36 mouse cellular contexts compared by ENCODE assay signal in the genomic region with DNA sequence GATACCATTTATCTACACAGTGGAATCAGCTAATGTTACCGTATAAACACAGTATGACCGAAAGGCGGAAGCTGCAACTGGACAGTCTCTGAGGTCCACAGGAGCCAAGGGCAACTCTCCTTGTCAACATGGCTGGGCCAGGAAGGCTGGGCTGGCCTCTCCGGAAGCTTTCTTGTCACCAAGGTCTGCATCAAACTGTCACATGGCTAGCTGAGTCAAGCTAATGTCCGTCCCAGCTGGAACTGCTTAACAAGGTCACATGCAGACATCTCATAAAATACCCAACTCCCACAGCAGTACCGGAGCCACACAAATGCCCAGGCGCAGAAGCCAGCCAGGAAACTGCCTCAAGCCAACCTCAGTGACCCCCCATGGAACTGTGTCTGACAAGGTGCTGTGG. TPM values are rescaled to one million over a fixed set of nuclear protein-coding genes. Genes with fewer than 3 reads are reported as not detected.
DNase-seq lines count a peak whose midpoint lies in the region; ATAC-seq and TF ChIP-seq lines count a peak whose summit lies in the region.
"Had no signal": no experiment of that assay in that cellular context is flagged by ENCODE, and none has a peak within 500 bp of the region (broad histone marks: within the 10 kb centered on the region; RNA-seq: fewer than 3 reads in every experiment).

No protein-coding gene starts in this region.

- 66% methylated on average over 7 of the region's 7 CpGs for WGBS in heart, adult 2 months
- WGBS in heart, embryonic 12.5 days: 83% methylated on average over 7 of the region's 7 CpGs
- WGBS in midbrain, embryonic 11.5 days: 94% methylated on average over 7 of the region's 7 CpGs
- 94% methylated on average over 7 of the region's 7 CpGs for WGBS in midbrain, embryonic 15.5 days
- WGBS in lung, adult 2 months: 79% methylated on average over 7 of the region's 7 CpGs

- H3K4me2 ChIP-seq in heart, embryonic 12.5 days: no peak overlapping the region
- H3K4me2 ChIP-seq in midbrain, embryonic 11.5 days: no peak overlapping the region
- H3K4me2 ChIP-seq in midbrain, embryonic 15.5 days: no peak overlapping the region
- H3K4me2 ChIP-seq: embryonic facial prominence, embryonic 15.5 days; forebrain, embryonic 12.5 days; heart, embryonic 15.5 days; hindbrain, embryonic 14.5 days; liver, embryonic 15.5 days; lung, embryonic 15.5 days; midbrain, embryonic 12.5 days; neural tube, embryonic 13.5 days had no signal

- TF ChIP-seq POLR2A in heart, adult 2 months (IDR thresholded peaks at IDR 0.05; ENCODE audit: insufficient read depth, low read depth, low read length): no peak; the same call in 1 of the 2 replicates
- no peak for TF ChIP-seq POLR2A in lung, adult 2 months (IDR thresholded peaks at IDR 0.05; ENCODE audit: borderline replicate concordance, extremely low read depth, low read depth, low read length)

- no peak for TF ChIP-seq EP300 in heart, adult 2 months (IDR thresholded peaks at IDR 0.05; ENCODE audit: insufficient read depth, low read depth, low read length)

- H3K27me3 ChIP-seq in heart, adult 2 months (ENCODE audit: control insufficient read depth, insufficient read depth, low read length): no peaks in the 10 kb centered on the region
- H3K27me3 ChIP-seq in heart, embryonic 12.5 days (replicated peaks): peaks cover 10% of the 10 kb centered on the region; the same call in 1 of the 2 replicates
- no peaks in the 10 kb centered on the region for H3K27me3 ChIP-seq in midbrain, embryonic 11.5 days (ENCODE audit: control insufficient read depth, insufficient read depth, low read length)
- H3K27me3 ChIP-seq in midbrain, embryonic 15.5 days (replicated peaks): no peaks in the 10 kb centered on the region
- H3K27me3 ChIP-seq: CH12.LX; embryonic facial prominence, embryonic 15.5 days; forebrain, embryonic 12.5 days; heart, embryonic 15.5 days; liver, embryonic 15.5 days; lung, embryonic 15.5 days; midbrain, embryonic 12.5 days; neural tube, embryonic 13.5 days had no signal

- TF ChIP-seq CTCF in heart, adult 2 months (IDR thresholded peaks at IDR 0.05): no peak
- no peak for TF ChIP-seq CTCF in lung, adult 2 months (IDR thresholded peaks at IDR 0.05; ENCODE audit: insufficient read depth, low read length)

- H3K36me3 ChIP-seq in heart, adult 2 months (ENCODE audit: control insufficient read depth, insufficient read depth, low read length): no peaks in the 10 kb centered on the region
- H3K36me3 ChIP-seq in heart, embryonic 12.5 days: peaks cover 59% of the 10 kb centered on the region
- peaks cover 22% of the 10 kb centered on the region for H3K36me3 ChIP-seq in midbrain, embryonic 11.5 days (ENCODE audit: control insufficient read depth, insufficient read depth, low read length)
- H3K36me3 ChIP-seq in midbrain, embryonic 15.5 days (replicated peaks): peaks cover 44% of the 10 kb centered on the region

- peak in 1 of 2 experiments; percentile 29 for DNase-seq in heart, adult 2 months
- DNase-seq in midbrain, embryonic 11.5 days (ENCODE audit: low spot score, missing footprints): peak; percentile 69
- peak; percentile 44 for DNase-seq in adrenal gland, postnatal 25 days
- no peak for DNase-seq in lung, adult 2 months
- DNase-seq: cerebellum, adult 18-20 months; cerebellum, postnatal 10 days; forebrain, postnatal 0 days; gastrocnemius, postnatal 10 days; kidney, postnatal 4 days; left cerebral cortex, postnatal 4 days; liver; thymus, adult 2 months; thymus, postnatal 4 days had no signal

- no peak for ATAC-seq in heart, embryonic 12.5 days (ENCODE audit: insufficient number of reproducible peaks, low FRiP score)
- no peak for ATAC-seq in midbrain, embryonic 11.5 days (ENCODE audit: low FRiP score)
- no peak for ATAC-seq in midbrain, embryonic 15.5 days (replicated peaks)
- ATAC-seq in cerebellum, adult (ENCODE audit: insufficient number of reproducible peaks, low FRiP score, low TSS enrichment): no peak
- ATAC-seq: forebrain, postnatal 0 days; intestine, postnatal 0 days had no signal

- no peaks in the 10 kb centered on the region for H3K79me2 ChIP-seq in heart, adult 2 months (replicated peaks; ENCODE audit: control insufficient read depth, insufficient read depth, low read length)

- intact Hi-C loops in heart, adult 2 months (cut with DNase I): no loop called here

- no peaks in the 10 kb centered on the region for H3K9me3 ChIP-seq in heart, embryonic 12.5 days (replicated peaks)
- no peaks in the 10 kb centered on the region for H3K9me3 ChIP-seq in midbrain, embryonic 11.5 days (ENCODE audit: control insufficient read depth, low read length)
- no peaks in the 10 kb centered on the region for H3K9me3 ChIP-seq in midbrain, embryonic 15.5 days
- H3K9me3 ChIP-seq: embryonic facial prominence, embryonic 10.5 days; embryonic facial prominence, embryonic 15.5 days; forebrain, embryonic 12.5 days; heart, embryonic 15.5 days; liver, embryonic 15.5 days; lung, embryonic 15.5 days; midbrain, embryonic 12.5 days; neural tube, embryonic 13.5 days had no signal

- H3K4me1 ChIP-seq in heart, adult 2 months (ENCODE audit: control insufficient read depth, insufficient read depth, low read length): peaks cover 2% of the 10 kb centered on the region; the same call in 1 of the 2 replicates
- peaks cover 10% of the 10 kb centered on the region for H3K4me1 ChIP-seq in heart, embryonic 12.5 days (replicated peaks)
- peaks cover 2% of the 10 kb centered on the region for H3K4me1 ChIP-seq in midbrain, embryonic 11.5 days (ENCODE audit: control insufficient read depth, insufficient read depth, low read length)
- H3K4me1 ChIP-seq in midbrain, embryonic 15.5 days: peaks cover 24% of the 10 kb centered on the region
- H3K4me1 ChIP-seq in lung, adult 2 months (ENCODE audit: control insufficient read depth, insufficient read depth, low read length): no peaks in the 10 kb centered on the region
- H3K4me1 ChIP-seq: embryonic facial prominence, embryonic 10.5 days; embryonic facial prominence, embryonic 15.5 days; liver, embryonic 15.5 days; lung, embryonic 15.5 days had no signal

- no peak overlapping the region for H3K9ac ChIP-seq in heart, adult 2 months (ENCODE audit: low read depth, low read length)
- H3K9ac ChIP-seq in heart, embryonic 12.5 days: no peak overlapping the region
- H3K9ac ChIP-seq in midbrain, embryonic 11.5 days (ENCODE audit: low read length): no peak overlapping the region
- H3K9ac ChIP-seq in midbrain, embryonic 15.5 days: no peak overlapping the region
- H3K9ac ChIP-seq: embryonic facial prominence, embryonic 15.5 days; forebrain, embryonic 12.5 days; forebrain, postnatal 0 days; heart, embryonic 15.5 days; hindbrain, embryonic 14.5 days; liver, embryonic 15.5 days; lung, embryonic 15.5 days; midbrain, embryonic 12.5 days; neural tube, embryonic 13.5 days had no signal

- H3K4me3 ChIP-seq in heart, adult 2 months: no peak overlapping the region
- no peak overlapping the region for H3K4me3 ChIP-seq in heart, embryonic 12.5 days
- H3K4me3 ChIP-seq in midbrain, embryonic 11.5 days (ENCODE audit: low read depth, low read length): no peak overlapping the region
- no peak overlapping the region for H3K4me3 ChIP-seq in midbrain, embryonic 15.5 days
- H3K4me3 ChIP-seq in lung, adult 2 months (replicated peaks; ENCODE audit: extremely low read depth, low read depth, low read length): no peak overlapping the region
- H3K4me3 ChIP-seq: embryonic facial prominence, embryonic 10.5 days; embryonic facial prominence, embryonic 15.5 days; forebrain, embryonic 12.5 days; heart, embryonic 15.5 days; liver, embryonic 15.5 days; lung, embryonic 15.5 days; midbrain, embryonic 12.5 days; neural tube, embryonic 13.5 days had no signal

- H3K27ac ChIP-seq in heart, adult 2 months: peak overlapping the region; percentile 26; the same call in 1 of the 2 replicates
- H3K27ac ChIP-seq in heart, embryonic 12.5 days (ENCODE audit: poor library complexity, severe bottlenecking): no peak overlapping the region
- no peak overlapping the region for H3K27ac ChIP-seq in midbrain, embryonic 11.5 days (ENCODE audit: low read depth, low read length)
- H3K27ac ChIP-seq in midbrain, embryonic 15.5 days: no peak overlapping the region
- H3K27ac ChIP-seq: embryonic facial prominence, embryonic 10.5 days; embryonic facial prominence, embryonic 15.5 days; forebrain, embryonic 12.5 days; heart, embryonic 15.5 days; hindbrain, embryonic 14.5 days; liver, embryonic 15.5 days; lung, embryonic 15.5 days; midbrain, embryonic 12.5 days; neural tube, embryonic 13.5 days had no signal

RNA-seq across cellular contexts. Expression of a gene that starts 3.8 kb away (rescaled TPM):
- 1,000 to 10,000 TPM; 1,237 to 1,820 TPM for total RNA-seq in heart, adult 2 months (2021)
- polyA plus RNA-seq in heart, adult 2 months (2012; rRNA removed): 4,085 and 4,474 TPM in 2 replicates
- polyA plus RNA-seq in heart, embryonic 12.5 days (2016; fragmentation: Nextera tagmentation; extraction: Ambion mirVana): 5,688 and 5,948 TPM in 2 replicates
- polyA plus RNA-seq in midbrain, embryonic 11.5 days (2014; fragmentation: Nextera tagmentation; extraction: Ambion mirVana): 0.51 and 0.68 TPM in 2 replicates
- polyA plus RNA-seq in midbrain, embryonic 15.5 days (2015; fragmentation: Nextera tagmentation; extraction: Ambion mirVana): 3.6 and 6.4 TPM in 2 replicates
- total RNA-seq in adrenal gland, postnatal 25 days (2021): not detected in 2 replicates
- polyA plus RNA-seq in lung, adult 2 months (2012; rRNA removed): 31.3 and 55.1 TPM in 2 replicates
- total RNA-seq: CH12.LX; common myeloid progenitor, adult 5-6 weeks; ES-E14; forebrain, postnatal 0 days; gastrocnemius, postnatal 10 days; hematopoietic stem cell, adult 5-6 weeks; layer of hippocampus, postnatal 25 days; megakaryocyte, adult 5-6 weeks had no signal
- polyA plus RNA-seq: C2C12; gonadal fat pad, adult 2 months had no signal

RNA-seq across cellular contexts. Expression of a gene that starts 18.8 kb away (rescaled TPM):
- total RNA-seq in heart, adult 2 months (2021): 100 to 1,000 TPM; 117 to 262 TPM
- 204 and 212 TPM in 2 replicates for polyA plus RNA-seq in heart, adult 2 months (2012; rRNA removed)
- polyA plus RNA-seq in heart, embryonic 12.5 days (2016; fragmentation: Nextera tagmentation; extraction: Ambion mirVana): 276 and 282 TPM in 2 replicates
- 0.23 and 0.29 TPM in 2 replicates for polyA plus RNA-seq in midbrain, embryonic 11.5 days (2014; fragmentation: Nextera tagmentation; extraction: Ambion mirVana)
- polyA plus RNA-seq in midbrain, embryonic 15.5 days (2015; fragmentation: Nextera tagmentation; extraction: Ambion mirVana): not detected in 2 replicates
- total RNA-seq in adrenal gland, postnatal 25 days (2021): not detected in 2 replicates
- polyA plus RNA-seq in lung, adult 2 months (2012; rRNA removed): not detected in 2 replicates
- total RNA-seq: CH12.LX; common myeloid progenitor, adult 5-6 weeks; forebrain, postnatal 0 days; gastrocnemius, postnatal 10 days; hematopoietic stem cell, adult 5-6 weeks; layer of hippocampus, adult 8-10 months; layer of hippocampus, postnatal 25 days; left cerebral cortex, adult 8-10 months; left cerebral cortex, postnatal 4 days; megakaryocyte, adult 5-6 weeks had no signal
- polyA plus RNA-seq: forebrain, embryonic 12.5 days; gonadal fat pad, adult 2 months; intestine, postnatal 0 days; liver, embryonic 15.5 days; midbrain, embryonic 12.5 days had no signal

RNA-seq across cellular contexts. Expression of a gene that starts 34.3 kb away (rescaled TPM):
- total RNA-seq in heart, adult 2 months (2021): 1 to 10 TPM; 7.5 to 8.1 TPM
- polyA plus RNA-seq in heart, adult 2 months (2012; rRNA removed): 8.9 and 9.0 TPM in 2 replicates
- polyA plus RNA-seq in heart, embryonic 12.5 days (2016; fragmentation: Nextera tagmentation; extraction: Ambion mirVana): 7.8 and 9.3 TPM in 2 replicates
- 19.2 and 20.2 TPM in 2 replicates for polyA plus RNA-seq in midbrain, embryonic 11.5 days (2014; fragmentation: Nextera tagmentation; extraction: Ambion mirVana)
- polyA plus RNA-seq in midbrain, embryonic 15.5 days (2015; fragmentation: Nextera tagmentation; extraction: Ambion mirVana): 36.2 and 38.0 TPM in 2 replicates
- total RNA-seq in adrenal gland, postnatal 25 days (2021): 11.1 and 12.7 TPM in 2 replicates
- 14.1 and 14.9 TPM in 2 replicates for polyA plus RNA-seq in lung, adult 2 months (2012; rRNA removed)

RNA-seq across cellular contexts. Expression of a gene that starts 34.5 kb away (rescaled TPM):
- 10 to 100 TPM in 1 of 2 experiments, 1 to 10 TPM in 1; 8.2 to 11.0 TPM for total RNA-seq in heart, adult 2 months (2021)
- 15.7 and 17.3 TPM in 2 replicates for polyA plus RNA-seq in heart, adult 2 months (2012; rRNA removed)
- polyA plus RNA-seq in heart, embryonic 12.5 days (2016; fragmentation: Nextera tagmentation; extraction: Ambion mirVana): 15.5 and 17.0 TPM in 2 replicates
- 17.8 and 18.9 TPM in 2 replicates for polyA plus RNA-seq in midbrain, embryonic 11.5 days (2014; fragmentation: Nextera tagmentation; extraction: Ambion mirVana)
- 23.2 and 24.8 TPM in 2 replicates for polyA plus RNA-seq in midbrain, embryonic 15.5 days (2015; fragmentation: Nextera tagmentation; extraction: Ambion mirVana)
- 32.1 and 33.6 TPM in 2 replicates for total RNA-seq in adrenal gland, postnatal 25 days (2021)
- 34.8 and 38.9 TPM in 2 replicates for polyA plus RNA-seq in lung, adult 2 months (2012; rRNA removed)

Comparison
In these comparisons a context has a peak if more than half of its experiments do, and no peak if none do; other contexts are left out.
1. RNA of a gene that starts 3.8 kb away (polyA plus RNA-seq): 5,688 to 5,948 TPM in heart, embryonic 12.5 days and 4,085 to 4,474 TPM in heart, adult 2 months; 31.3 to 55.1 TPM in lung, adult 2 months, 3.6 to 6.4 TPM in midbrain, embryonic 15.5 days and 0.51 to 0.68 TPM in midbrain, embryonic 11.5 days; every median in the first group is over 10 times any median in the second.
2. RNA of a gene that starts 18.8 kb away (polyA plus RNA-seq): 276 to 282 TPM in heart, embryonic 12.5 days and 204 to 212 TPM in heart, adult 2 months; 0.23 to 0.29 TPM in midbrain, embryonic 11.5 days, not detected in midbrain, embryonic 15.5 days and not detected in lung, adult 2 months; every median in the first group is over 100 times any median in the second.